Mouse (Mus musculus) splenic B cell, adult 2 months (primary cell): ENCODE results near the gene Sfxn5.

Experiments used
- DNase-seq: peaks from one replicate; pipeline ENCODE4 v3.0.0-alpha.2; 2011; ENCODE audit warnings: low read depth, low spot score
- H3K27me3 ChIP-seq: 2 replicates; pipeline ENCODE4 v1.6.1; 2012; ENCODE audit warnings: mild to moderate bottlenecking, low read length, moderate library complexity, mixed read lengths; ENCODE audit not compliant: control insufficient read depth, poor library complexity, insufficient read depth, severe bottlenecking
- H3K36me3 ChIP-seq: 2 replicates; pipeline ENCODE4 v1.6.1; 2012; ENCODE audit warnings: mild to moderate bottlenecking, low read length, moderate library complexity, mixed read lengths; ENCODE audit not compliant: control insufficient read depth, poor library complexity, insufficient read depth, severe bottlenecking

Sfxn5 gene

DNA sequence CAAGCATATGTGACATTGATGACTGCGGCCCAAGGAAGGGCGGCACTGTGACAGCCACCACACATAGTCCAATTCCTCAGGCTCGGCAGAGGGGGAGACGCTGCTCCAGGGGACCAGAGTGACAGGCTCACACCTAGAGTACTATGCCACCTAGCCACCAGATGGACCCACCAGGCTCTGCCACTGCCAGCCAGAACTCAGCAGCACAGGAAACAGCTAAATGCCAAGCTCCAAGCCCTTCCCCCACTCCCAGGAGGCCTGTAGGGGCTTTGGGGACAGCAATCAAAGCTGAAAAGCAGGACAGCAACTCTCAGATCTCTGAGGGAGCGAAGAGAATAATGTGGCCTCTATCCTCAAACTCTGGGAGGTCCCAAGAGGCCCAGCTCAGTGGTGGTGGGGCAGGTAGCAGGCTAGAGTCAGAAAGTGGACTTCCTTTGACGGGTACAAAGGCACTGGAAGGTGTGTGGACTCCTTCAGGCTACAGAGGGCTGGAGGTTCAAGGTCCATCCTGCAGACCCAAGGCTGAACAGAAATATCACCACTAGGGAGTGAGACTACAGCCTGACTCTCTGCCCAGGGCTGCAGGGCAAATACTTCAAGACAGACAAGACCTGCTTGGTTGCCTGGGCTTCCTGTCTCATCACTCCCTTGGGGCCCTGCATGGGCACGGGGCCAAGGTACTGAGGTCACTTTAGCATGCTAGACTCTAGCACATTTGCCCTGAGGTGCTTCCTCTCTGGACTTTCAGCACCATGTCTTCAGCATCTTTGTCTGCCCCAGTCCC is 37.6 kb downstream of the Sfxn5 start:
- Histone ChIP-seq H3K36me3 (no peaks in the 10 kb centered on the region), H3K27me3 (no peaks in the 10 kb centered on the region)
- DNase-seq = peak; percentile 95

- Histone ChIP-seq H3K27me3 (no peaks in the 10 kb centered on the region), H3K36me3 (no peaks in the 10 kb centered on the region)
- DNase-seq = no peak
These were observed 39.2 kb downstream of the Sfxn5 start for GRCm38 (mm10) chr6:85294004-85294379.

GRCm38 (mm10) chr6:85293255-85294003 is 39.8 kb downstream of the Sfxn5 start:
- DNase-seq = peak; percentile 82
- Histone ChIP-seq H3K27me3 (no peaks in the 10 kb centered on the region), H3K36me3 (no peaks in the 10 kb centered on the region)

GRCm38 (mm10) chr6:85290869-85291824 is 42.1 kb downstream of the Sfxn5 start:
- H3K36me3 ChIP-seq = no peaks in the 10 kb centered on the region
- no peaks in the 10 kb centered on the region for H3K27me3 ChIP-seq
- DNase-seq = peak; percentile 30

GRCm38 (mm10) chr6:85288193-85288857 is 44.9 kb downstream of the Sfxn5 start:
- Histone ChIP-seq H3K27me3 (no peaks in the 10 kb centered on the region), H3K36me3 (no peaks in the 10 kb centered on the region)

GRCm38 (mm10) chr6:85286283-85287047 is 46.8 kb downstream of the Sfxn5 start:
- no peaks in the 10 kb centered on the region for H3K36me3 ChIP-seq
- DNase-seq = no peak
- H3K27me3 ChIP-seq = no peaks in the 10 kb centered on the region

More at GRCm38 (mm10) chr6:85288193-85288857, 44.9 kb downstream of the Sfxn5 start:
- no peak for DNase-seq

DNA sequence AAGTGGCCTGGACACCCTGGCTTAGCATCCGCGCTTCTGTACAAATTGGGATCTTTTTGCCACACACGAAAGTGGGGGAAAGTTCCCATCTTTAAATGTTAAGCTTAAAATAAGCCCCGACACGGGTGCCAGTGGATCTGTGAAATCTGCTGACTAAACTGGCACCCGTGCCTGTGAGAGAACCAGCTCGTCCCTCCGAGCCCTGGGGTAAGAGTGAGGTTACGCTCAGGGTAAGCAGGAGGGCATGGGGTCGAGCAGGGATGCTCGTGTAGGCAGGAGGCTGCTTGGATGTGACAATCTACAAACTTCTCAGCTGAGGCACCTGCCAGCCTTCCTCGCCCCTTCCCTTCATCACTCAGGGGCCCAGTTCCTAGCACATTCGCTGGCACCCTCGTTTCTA is 52.4 kb downstream of the Sfxn5 start:
- Histone ChIP-seq H3K36me3 (no peaks in the 10 kb centered on the region), H3K27me3 (no peaks in the 10 kb centered on the region)
- no peak for DNase-seq

DNA sequence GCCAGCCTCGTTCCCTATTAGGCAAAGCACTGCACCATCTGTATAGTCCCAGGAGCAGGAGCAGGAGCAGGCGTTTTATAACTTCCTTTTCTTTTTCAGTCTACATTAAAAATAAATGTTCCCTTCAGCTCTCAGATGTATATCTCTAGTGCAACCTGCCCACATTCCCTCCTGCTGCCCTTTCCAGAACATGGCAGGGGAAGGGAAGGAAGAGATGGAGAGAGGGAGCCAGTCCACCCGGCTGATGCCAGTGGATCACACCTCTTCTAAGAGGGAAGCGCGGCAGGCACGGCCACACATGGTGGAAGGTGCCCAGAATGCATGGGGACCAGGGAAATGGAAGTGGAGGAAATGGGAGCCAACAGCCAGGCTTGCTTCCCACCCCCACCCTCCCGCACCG is 56.7 kb downstream of the Sfxn5 start:
- no peak for DNase-seq
- Histone ChIP-seq H3K36me3 (no peaks in the 10 kb centered on the region), H3K27me3 (no peaks in the 10 kb centered on the region)

DNA sequence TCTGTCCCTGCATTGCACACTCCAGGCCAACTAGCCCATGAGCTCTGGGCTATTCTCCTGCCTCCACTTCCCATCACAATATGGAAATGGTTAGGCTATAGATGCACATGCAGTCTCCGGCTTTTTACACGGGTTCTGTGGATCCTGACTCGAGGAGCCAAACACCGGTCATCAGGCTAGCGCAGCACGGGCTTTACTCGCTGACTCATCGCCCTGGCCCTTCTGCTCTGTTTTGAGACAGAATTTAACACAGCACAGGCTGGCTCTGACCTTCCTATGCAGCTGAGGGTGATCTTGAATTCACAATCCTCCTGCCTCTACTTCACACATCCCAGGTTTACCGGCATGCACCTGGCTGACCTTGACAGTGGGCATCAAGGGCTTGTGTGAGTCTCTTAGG is 60.8 kb downstream of the Sfxn5 start:
- no peak for DNase-seq
- H3K36me3 ChIP-seq = no peaks in the 10 kb centered on the region

DNA sequence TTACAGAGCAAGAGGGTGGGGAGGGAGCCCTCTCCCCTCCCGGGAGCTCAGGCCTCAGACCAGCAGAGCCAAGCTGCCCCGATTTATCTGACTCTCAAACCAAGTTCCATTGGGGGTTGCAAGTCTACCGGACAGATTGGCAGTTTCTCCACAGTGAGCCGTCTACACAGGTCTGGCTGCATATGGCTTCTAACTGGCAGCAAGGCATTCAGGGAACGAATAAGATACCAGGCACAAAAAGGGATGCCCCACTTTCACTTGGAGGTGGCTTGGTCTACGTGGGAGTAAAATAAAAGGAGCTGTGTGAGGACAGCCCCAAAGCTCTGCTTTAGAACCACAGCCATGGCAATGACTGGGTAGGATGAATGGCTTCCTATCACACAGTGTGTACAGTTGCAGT is 67.2 kb downstream of the Sfxn5 start:
- DNase-seq = no peak
- Histone ChIP-seq H3K27me3 (no peaks in the 10 kb centered on the region), H3K36me3 (no peaks in the 10 kb centered on the region)

More for the DNA sequence above, 60.8 kb downstream of the Sfxn5 start:
- H3K27me3 ChIP-seq = no peaks in the 10 kb centered on the region

GRCm38 (mm10) chr6:85264982-85265518 is 68.2 kb downstream of the Sfxn5 start:
- no peaks in the 10 kb centered on the region for H3K27me3 ChIP-seq
- H3K36me3 ChIP-seq = no peaks in the 10 kb centered on the region
- DNase-seq = no peak

DNA sequence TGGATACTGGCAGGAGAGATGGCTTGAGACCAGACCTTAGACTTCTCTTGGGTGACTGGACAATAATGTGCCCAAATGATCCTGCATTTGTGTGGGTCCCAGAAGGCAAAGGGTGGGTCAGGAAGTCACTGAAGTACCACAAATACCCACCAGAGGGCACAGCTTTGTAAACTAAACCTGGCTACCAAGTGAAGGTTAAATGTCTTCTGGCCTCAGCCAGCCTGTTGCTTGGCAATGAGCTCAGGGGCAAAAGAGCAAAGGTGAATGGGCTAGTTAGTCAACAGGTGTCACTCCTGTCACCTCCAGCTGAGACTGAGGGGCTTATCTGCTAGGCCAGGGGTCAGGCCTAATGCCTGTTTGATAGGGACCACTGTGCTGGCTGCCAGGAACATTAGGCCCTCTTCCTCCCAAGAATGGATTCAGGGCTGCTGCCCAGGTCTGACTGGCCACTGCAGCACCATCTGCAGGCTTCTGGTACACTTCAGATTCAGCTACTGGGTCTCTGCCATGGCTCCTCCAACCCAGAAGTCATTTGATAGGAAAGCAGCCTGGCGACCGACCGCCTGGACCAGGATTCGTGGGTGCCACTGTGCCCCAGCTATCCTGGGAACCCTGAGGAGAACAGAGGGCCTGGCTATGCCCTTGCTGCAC is 70.2 kb downstream of the Sfxn5 start:
- Histone ChIP-seq H3K36me3 (no peaks in the 10 kb centered on the region), H3K27me3 (no peaks in the 10 kb centered on the region)
- DNase-seq = peak; percentile 69

DNA sequence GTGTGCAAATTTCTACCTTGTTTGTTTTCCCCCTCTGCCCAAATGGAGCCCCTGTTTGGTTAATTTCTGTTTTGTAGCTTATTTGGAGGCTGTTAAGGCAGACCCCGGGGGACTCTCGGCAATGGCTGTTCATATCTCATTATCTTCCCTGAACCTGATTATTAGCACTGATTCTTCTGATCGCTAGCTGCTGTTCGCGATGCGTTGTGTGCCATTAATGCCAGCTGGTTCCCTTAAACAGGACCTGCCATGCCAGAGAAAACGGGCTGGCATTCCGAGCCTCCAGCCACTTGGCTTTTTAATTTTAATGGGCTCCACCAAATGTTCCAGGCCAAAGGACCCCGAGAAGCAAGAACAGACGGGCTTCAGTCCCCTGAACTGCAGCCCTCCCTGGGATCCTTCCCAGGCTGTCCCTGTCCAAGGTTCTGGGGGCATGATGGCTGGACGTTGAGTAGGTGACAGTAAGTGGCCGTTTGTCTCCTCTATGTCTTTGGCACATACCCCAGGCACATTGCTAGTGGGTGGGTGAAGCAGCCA is 74.1 kb downstream of the Sfxn5 start:
- Histone ChIP-seq H3K36me3 (no peaks in the 10 kb centered on the region), H3K27me3 (no peaks in the 10 kb centered on the region)
- DNase-seq = no peak
